Mouse (Mus musculus) spleen, adult 18-20 months (tissue): ENCODE data around the gene Gm5617.
"Not testable (repeated sequence)": the region's sequence is repeated elsewhere in the genome, so short reads cannot be mapped to it uniquely, and the experiment has no call there.

Experiments used
- DNase-seq, 2 experiments: peaks; one replicate each; pipeline ENCODE4 v3.0.0; 2022; ENCODE audit warnings: mixed read lengths in 2 of 2

The Gm5617 gene

GRCm38 (mm10) chr9:48494817-48495547 lies at the start of gene Gm5617, which contains the start of gene Rbm7:
Gm5617 (plus strand) TSS chr9:48495442.
Rbm7 (minus strand) TSS chr9:48495299.
- peak; percentile 88 for DNase-seq

GRCm38 (mm10) chr9:48447783-48448209 lies 47.4 kb upstream of the Gm5617 start:
- peak in 1 of 2 experiments; percentile 35 for DNase-seq

GRCm38 (mm10) chr9:48450066-48450465 lies 45.2 kb upstream of the Gm5617 start:
- no peak for DNase-seq

DNA sequence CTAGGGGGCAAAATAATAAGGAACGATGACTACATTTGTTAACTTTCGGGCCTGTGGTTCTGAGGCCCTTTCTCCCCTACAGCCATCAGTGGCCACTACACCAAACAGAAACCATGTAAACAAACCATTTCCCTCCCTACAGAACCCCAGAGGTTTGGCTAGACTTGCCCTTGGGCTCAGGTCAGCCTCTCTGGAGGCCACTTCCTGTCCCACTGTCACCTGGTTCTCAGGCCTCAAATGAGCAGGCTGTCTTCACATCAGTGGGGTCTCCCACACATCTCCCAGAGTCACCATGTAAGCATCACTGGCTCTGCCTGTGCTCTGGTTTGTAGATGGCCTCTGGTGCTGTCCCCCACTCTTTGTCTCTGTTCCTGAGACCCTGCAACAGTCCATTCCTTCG lies 39.3 kb upstream of the Gm5617 start:
- no peak for DNase-seq

DNA sequence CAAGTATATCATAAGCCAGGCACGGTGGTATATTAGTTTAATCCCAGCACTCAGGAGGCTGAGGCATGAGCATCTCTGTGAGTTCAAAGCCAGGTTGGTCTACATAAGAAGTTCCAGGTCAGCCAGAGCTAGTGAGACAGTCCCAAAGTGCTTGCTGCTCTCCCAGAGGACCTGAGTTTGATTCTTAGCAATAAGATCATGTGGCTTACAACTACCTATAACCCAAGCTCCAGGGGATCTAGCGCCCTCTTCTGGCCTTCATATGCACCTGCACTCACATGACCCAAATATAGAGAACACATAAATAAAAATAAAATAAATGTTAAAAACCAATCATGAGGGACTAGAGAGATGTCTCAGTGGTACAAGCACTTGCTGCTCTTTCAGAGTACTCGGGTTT lies 36.4 kb upstream of the Gm5617 start:
- no peak for DNase-seq

- no peak for DNase-seq
These were observed 35.9 kb upstream of the Gm5617 start for GRCm38 (mm10) chr9:48459391-48459790.

DNA sequence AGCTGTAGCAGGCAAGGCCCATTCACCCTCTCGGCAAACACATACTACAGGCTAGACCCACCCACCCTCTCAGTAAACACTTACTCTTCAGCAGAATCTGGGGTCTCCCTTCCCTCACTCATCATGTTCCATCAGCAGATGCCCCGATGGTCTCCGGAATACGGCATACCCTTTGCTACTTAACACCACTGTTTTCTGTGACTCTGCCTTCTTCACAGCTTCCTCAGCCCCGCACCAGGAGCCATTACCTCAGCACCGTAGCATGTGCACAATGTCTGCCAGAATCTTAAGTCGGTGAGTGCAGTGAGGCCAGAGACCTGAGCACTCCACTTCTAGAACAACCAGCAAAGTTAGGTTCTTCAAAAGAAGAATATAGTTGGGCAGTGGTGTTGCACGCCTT lies 34.5 kb upstream of the Gm5617 start:
- no peak for DNase-seq

GRCm38 (mm10) chr9:48461545-48461944 lies 33.7 kb upstream of the Gm5617 start:
- DNase-seq = no peak

- no peak for DNase-seq
These were observed 29.6 kb upstream of the Gm5617 start for GRCm38 (mm10) chr9:48465671-48466070.

- DNase-seq = peak; percentile 45 to 79
These were observed 28.4 kb upstream of the Gm5617 start for GRCm38 (mm10) chr9:48466804-48467203.

DNA sequence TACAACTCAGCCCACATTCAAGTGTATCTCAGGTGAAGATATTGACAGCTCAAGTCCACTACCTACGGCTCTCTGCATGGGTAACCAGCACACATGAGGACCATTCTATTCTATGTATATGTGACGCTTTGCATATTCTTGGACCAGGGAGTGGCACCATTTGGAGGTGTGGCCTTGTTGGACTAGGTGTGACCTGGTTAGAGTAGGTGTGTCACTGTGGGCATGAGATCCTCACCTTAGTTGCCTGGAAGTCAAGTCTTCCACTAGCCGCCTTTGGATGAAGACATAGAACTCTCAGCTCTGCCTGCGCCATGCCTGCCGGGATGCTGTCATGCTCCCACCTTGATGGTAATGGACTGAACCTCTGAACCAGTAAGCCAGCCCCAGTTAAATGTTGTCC lies 27.8 kb upstream of the Gm5617 start:
- not testable (repeated sequence) for DNase-seq

DNA sequence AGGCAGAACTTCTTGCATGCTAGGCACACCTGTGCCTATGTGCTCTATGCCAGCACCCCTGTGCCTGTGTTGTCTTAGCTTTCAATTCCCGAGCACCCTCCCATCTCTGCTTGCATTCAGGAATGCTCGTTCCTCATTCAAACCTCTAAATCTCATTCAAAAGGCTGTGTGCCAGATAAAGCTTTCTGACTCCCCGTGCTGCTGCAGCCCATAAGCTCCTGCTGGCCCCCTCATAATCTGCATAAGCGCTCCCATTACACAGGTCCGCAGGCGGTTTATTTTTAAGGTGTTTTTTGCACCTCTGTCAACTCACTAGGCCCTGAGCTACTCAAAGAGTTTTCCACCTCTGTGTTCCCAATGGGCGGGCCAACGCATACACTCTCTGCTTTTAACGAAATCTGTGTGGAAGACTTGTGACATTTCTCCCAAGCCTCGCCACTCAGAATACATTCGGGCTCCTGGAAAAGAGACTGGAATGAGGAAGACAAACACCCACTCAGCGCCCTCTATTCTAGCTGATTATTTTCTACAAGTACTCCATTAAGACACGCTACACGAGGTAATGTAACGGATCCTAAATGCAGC lies 22.7 kb upstream of the Gm5617 start:
- no peak for DNase-seq

DNA sequence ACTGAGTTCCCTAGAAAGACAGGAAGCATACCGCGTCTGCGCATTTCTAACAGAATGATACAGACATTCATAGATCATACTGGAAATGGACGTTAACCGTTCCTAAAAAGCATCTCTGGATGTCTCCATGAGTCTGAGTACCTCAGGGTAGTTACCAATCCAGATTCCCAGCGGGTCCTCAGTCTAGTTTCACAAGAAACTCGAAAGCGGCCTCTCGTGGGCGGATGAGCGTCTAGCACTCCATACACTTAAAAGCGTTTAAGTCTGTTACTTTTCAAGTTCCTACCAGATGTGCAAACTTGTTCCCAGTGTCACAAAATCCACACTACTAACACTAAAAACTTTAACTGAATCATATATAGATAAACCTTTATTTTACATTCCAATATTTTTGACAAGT lies 22.1 kb upstream of the Gm5617 start:
- DNase-seq = no peak

GRCm38 (mm10) chr9:48474367-48474766 lies 20.9 kb upstream of the Gm5617 start:
- DNase-seq = no peak

DNA sequence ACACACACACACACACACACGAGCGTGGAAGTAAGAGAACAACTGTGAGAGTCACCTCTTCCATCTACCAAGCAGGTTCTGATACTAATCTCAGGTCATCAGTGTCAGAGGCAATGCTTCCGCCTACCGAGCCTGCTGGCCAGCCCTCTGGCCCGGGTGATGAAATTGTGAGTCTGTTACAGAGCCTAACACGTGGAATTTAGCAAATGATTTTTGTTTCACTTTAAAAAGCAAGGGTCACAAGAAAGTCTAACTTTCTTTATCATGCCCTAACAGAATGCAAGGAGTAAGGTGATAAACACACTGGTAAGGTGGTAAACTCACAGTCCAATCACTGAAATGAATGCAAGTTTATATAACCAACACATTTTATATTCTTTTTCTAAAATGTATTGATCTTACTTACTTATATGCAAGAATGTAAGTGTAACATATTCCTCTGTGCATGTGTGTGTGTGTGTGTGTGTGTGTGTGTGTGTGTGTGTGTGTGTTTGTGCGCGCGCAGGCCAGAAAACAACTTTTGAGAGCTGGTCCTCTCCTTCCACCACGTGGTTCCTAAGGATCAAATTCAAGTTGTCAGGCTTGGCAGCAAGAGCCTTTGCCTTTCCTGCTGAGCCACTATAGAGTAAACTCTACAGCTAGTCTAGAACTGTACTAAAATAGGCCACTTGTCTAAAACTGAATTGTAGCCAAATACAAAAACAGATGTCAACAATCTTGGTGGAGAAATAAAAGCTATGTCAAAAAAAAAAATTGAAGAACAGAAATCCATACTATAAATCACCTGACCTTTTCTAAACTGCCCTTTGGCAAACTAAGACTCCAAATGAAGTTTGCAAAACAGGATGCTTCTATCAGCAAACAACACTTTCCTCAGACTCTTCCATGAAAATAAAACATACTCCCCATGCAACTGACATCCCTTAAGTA lies 18.7 kb upstream of the Gm5617 start:
- DNase-seq = no peak

GRCm38 (mm10) chr9:48478808-48479207 lies 16.4 kb upstream of the Gm5617 start:
- no peak for DNase-seq

GRCm38 (mm10) chr9:48479838-48480410 lies 15.3 kb upstream of the Gm5617 start:
- no peak for DNase-seq

- peak; percentile 92 to 95 for DNase-seq
These were observed 14.6 kb upstream of the Gm5617 start, which contains the start of gene Rexo2 for GRCm38 (mm10) chr9:48480411-48481213. Rexo2 (minus strand) TSS chr9:48480623.

DNA sequence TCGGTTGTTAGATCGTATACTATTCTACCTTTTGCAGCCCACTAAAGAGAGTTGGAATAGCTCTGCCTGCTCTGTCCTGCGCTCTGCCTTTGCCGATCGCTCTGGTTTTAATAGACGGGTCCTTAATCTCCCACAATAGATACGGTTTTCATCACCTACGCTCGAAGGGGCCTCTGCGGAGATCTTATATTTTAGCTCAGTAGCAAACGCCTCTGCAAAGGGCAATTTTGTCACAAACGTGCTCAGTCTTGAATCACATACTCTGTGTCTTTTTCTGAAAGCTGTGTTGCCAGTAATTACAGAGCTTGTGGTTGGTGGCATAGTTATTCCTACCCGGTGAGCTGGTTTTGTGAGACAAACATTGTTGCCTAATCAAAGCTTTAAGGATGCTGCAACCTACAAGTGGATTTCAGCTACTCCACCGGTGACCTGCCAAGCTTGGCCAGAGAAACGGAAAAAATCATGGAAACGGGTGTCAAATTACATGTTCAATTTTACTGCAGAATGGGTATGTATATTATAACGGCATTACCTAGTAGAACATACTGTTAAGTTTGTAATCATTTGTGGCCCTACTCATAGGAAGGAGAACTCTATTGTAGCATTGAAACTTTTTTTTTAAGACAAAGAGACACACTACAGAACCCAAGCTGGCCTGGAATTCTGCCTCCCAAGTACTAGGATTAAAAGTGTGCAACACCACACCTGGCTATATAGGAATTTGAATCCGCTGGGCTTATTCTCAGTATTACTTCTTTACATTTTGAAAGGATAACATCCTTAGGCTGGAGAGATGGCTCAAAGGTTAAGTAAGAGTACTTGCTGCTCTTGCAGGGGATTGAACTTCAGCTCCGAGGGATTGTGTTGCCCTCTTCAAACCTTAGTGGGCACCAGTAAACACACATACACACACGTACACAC lies 13.8 kb upstream of the Gm5617 start:
- no peak for DNase-seq

DNA sequence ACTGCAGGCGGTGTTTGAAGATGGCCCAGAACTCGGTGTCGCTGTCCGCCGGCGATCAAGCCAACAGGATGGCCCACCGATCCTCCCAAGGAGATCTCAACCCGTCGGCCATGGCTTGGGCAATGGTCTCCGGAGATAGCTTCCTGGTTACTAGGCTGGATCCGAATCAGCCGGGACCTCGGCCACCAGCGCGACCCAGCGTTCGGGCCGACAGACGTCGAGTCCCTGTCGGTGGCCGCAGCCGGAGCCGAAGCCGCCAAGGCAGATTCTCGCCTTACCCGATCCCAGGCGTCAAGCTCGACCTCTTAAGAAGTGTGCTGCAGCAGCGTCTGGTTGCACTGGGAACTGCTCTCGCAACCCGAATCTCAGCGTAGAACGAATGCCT lies 298 bp downstream of the Gm5617 start:
- DNase-seq = no peak

GRCm38 (mm10) chr9:48501192-48501591 lies 6.0 kb downstream of the Gm5617 start:
- no peak for DNase-seq
